Mouse (Mus musculus) CH12.LX (cell line): ENCODE data around the gene Grid2. TPM values are rescaled to one million over a fixed set of nuclear protein-coding genes. Genes with fewer than 3 reads are reported as not detected.

Experiments used
- DNase-seq: peaks from one replicate; pipeline ENCODE4 v3.0.0-alpha.2; 2013; ENCODE audit errors: extremely low read depth
- H3K27ac ChIP-seq: 2 replicates; pipeline ENCODE4 v1.5.1; 2012; ENCODE audit warnings: low read depth, mild to moderate bottlenecking, control low read depth, moderate library complexity; ENCODE audit not compliant: insufficient read depth
- H3K27me3 ChIP-seq: replicated peaks from 2 replicates; pipeline ENCODE3; 2012; ENCODE audit warnings: inconsistent platforms
- H3K36me3 ChIP-seq, 2 experiments: replicated peaks in 1 of 2; 2 replicates each; pipeline versions ENCODE3 to v1.6.1; 2012; ENCODE audit warnings: inconsistent platforms in 1 of 2, low read length in 1 of 2, mild to moderate bottlenecking in 1 of 2, mixed read lengths in 1 of 2, moderate library complexity in 1 of 2; ENCODE audit not compliant: control insufficient read depth in 1 of 2, insufficient read depth in 1 of 2
- H3K4me1 ChIP-seq, 2 experiments: 2 replicates each; pipeline ENCODE4 v1.6.1; 2012; ENCODE audit warnings: inconsistent platforms in 1 of 2, moderate library complexity in 1 of 2; ENCODE audit not compliant: insufficient read depth in 2 of 2, control insufficient read depth in 1 of 2
- H3K4me2 ChIP-seq: 2 replicates; pipeline ENCODE4 v1.6.1; 2012; ENCODE audit warnings: low read depth, mild to moderate bottlenecking, control low read depth; ENCODE audit not compliant: poor library complexity, insufficient read depth, severe bottlenecking
- H3K4me3 ChIP-seq, 3 experiments: fragments of 150-350 bp in 1 of 3; sonication (generic) in 1 of 3; replicated peaks in 1 of 3; 2 replicates each; pipeline versions ENCODE3 to v1.5.1; 2011 to 2012; ENCODE audit warnings: low read depth in 2 of 3, low read length in 2 of 3, mild to moderate bottlenecking in 2 of 3, moderate library complexity in 2 of 3, control low read depth in 1 of 3, improper control_type of control experiment in 1 of 3, inconsistent platforms in 1 of 3, mixed read lengths in 1 of 3; ENCODE audit not compliant: poor library complexity in 1 of 3
- H3K79me2 ChIP-seq: replicated peaks from 2 replicates; pipeline ENCODE4 v1.6.1; 2012; ENCODE audit warnings: mild to moderate bottlenecking, moderate library complexity; ENCODE audit not compliant: control insufficient read depth, poor library complexity, insufficient read depth, severe bottlenecking; ENCODE audit errors: extremely low read depth
- H3K9ac ChIP-seq: 2 replicates; pipeline ENCODE4 v1.6.1; 2012; ENCODE audit warnings: low read depth, mild to moderate bottlenecking, control low read depth, moderate library complexity; ENCODE audit not compliant: insufficient read depth
- H3K9me3 ChIP-seq: replicated peaks from 2 replicates; pipeline ENCODE3; 2012; ENCODE audit warnings: low read length, inconsistent platforms, mixed read lengths
- BHLHE40 ChIP-seq: IDR thresholded peaks from 2 replicates; pipeline ENCODE4 v1.6.1; 2011; ENCODE audit warnings: mild to moderate bottlenecking, low read depth, low read length, improper control_type of control experiment
- ETS1 ChIP-seq: conservative IDR thresholded peaks from 2 replicates; pipeline ENCODE4 v1.6.1; 2012; ENCODE audit warnings: low read depth, mild to moderate bottlenecking, inconsistent platforms, low read length, improper control_type of control experiment, moderate library complexity
- HCFC1 ChIP-seq: IDR thresholded peaks from 2 replicates; pipeline ENCODE4 v1.6.1; 2012; ENCODE audit warnings: low read depth, mild to moderate bottlenecking, inconsistent platforms, low read length, improper control_type of control experiment
- IRF4 ChIP-seq: IDR thresholded peaks from 2 replicates; pipeline ENCODE4 v1.6.1; 2014; ENCODE audit warnings: low read depth, mild to moderate bottlenecking, inconsistent platforms, low read length, improper control_type of control experiment
- MEF2A ChIP-seq: IDR thresholded peaks from 2 replicates; pipeline ENCODE4 v1.6.1; 2014; ENCODE audit warnings: low read depth, mild to moderate bottlenecking, inconsistent platforms, low read length, improper control_type of control experiment, borderline replicate concordance
- NELFE ChIP-seq: IDR thresholded peaks from 2 replicates; pipeline ENCODE4 v1.6.1; 2011; ENCODE audit warnings: low read depth, low read length, improper control_type of control experiment
- NRF1 ChIP-seq: IDR thresholded peaks from 2 replicates; pipeline ENCODE4 v1.6.1; 2014; ENCODE audit warnings: low read depth, mild to moderate bottlenecking, inconsistent platforms, low read length, improper control_type of control experiment, moderate library complexity
- PAX5 ChIP-seq: IDR thresholded peaks from 2 replicates; pipeline ENCODE4 v1.6.1; 2012; ENCODE audit warnings: low read length, inconsistent platforms, mixed read lengths
- RAD21 ChIP-seq: IDR thresholded peaks from 2 replicates; pipeline ENCODE4 v1.6.1; 2011; ENCODE audit warnings: low read depth, mild to moderate bottlenecking, low read length, improper control_type of control experiment, moderate library complexity
- SIN3A ChIP-seq: IDR thresholded peaks from 2 replicates; pipeline ENCODE4 v1.6.1; 2012; ENCODE audit warnings: low read length, improper control_type of control experiment, inconsistent platforms
- TCF12 ChIP-seq: IDR thresholded peaks from 2 replicates; pipeline ENCODE4 v1.6.1; 2014; ENCODE audit warnings: low read depth, mild to moderate bottlenecking, inconsistent platforms, low read length, improper control_type of control experiment
- dilution Hi-C: fragments of 300-500 bp; cut with MboI; formaldehyde crosslinking; loops from 2 replicates; pipeline ENCODE4 v1.14.3; 2020; ENCODE audit warnings: low sequenced_read_pairs; ENCODE audit not compliant: extremely low pct_unique_long_range_greater_than_20kb, extremely low pct_ligation_motif_present
- in situ Hi-C: fragments of 300-500 bp; cut with MboI; formaldehyde crosslinking; loops from 3 replicates; pipeline ENCODE4 v1.14.3; 2019; ENCODE audit warnings: low sequenced_read_pairs, low pct_ligation_motif_present, low pct_unique_long_range_greater_than_20kb, mixed read lengths
- polyA plus RNA-seq: library from polyadenylated mRNA; unstranded; fragments of >175 nt; gene quantifications from 2 replicates; pipeline ENCODE4 v1.2.1, GENCODE M21; 2012; ENCODE audit warnings: low read depth; ENCODE audit not compliant: insufficient read length
- total RNA-seq, 2 experiments: library from RNA; depleted of rRNA; stranded (reverse); fragments of 300-350 nt in 1 of 2; fragments of >200 nt in 1 of 2; gene quantifications; 2 replicates each; pipeline ENCODE4 v1.2.3; 2012 to 2014

Grid2 gene
- not detected in 2 replicates for total RNA-seq (2012; rRNA removed)
- not detected in 2 replicates for total RNA-seq (2014; rRNA removed)
- not detected in 2 replicates for polyA plus RNA-seq

DNA sequence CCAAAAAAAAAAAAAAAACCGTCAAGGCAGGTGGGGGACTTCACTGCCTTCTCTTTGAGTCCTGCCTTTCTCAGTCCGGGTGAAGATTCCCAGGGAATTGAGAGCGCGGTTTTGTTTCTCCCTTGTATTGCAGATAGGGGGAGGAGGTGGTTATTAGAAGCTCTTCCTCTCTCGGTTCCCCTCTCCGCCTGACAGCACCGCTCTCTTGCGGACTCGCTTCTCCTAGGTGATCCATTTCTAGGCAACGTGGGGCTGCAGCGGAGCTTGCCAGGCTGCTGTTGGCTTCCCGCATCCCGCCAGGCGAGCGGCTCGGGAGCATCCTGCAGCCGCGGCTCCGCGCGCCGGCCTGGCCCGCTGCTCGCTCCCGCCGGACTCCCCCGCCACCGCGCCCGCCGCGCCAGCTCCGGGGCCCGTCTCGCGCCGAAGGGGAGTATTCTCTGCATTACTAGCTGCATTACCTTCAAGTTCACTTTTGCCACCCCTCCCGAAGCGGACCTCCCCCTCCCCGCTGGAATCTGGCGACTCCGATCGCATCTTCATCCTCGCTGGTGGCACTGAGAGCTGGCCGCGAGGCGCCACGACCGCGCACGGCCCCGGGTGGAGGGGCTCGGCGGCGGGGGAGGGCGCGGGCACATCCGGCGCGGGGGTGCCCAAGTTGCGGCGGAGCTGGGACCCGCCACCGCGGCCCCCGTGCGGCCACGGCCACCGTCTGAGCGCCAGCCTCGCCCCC is at the start of gene Grid2:
Grid2 (plus strand) TSS at position 51 of the 730 bp plus-strand sequence.
- TF ChIP-seq IRF4 (no peak), HCFC1 (no peak), PAX5 (no peak), SIN3A (no peak), MEF2A (no peak), BHLHE40 (no peak), TCF12 (no peak), NELFE (no peak), RAD21 (no peak)
- no peak within 1 kb of the TSS for H3K4me2 ChIP-seq
- DNase-seq: no peak
- H3K27me3 ChIP-seq: no peaks in the 10 kb centered on the region
- no peak within 1 kb of the TSS for H3K4me3 ChIP-seq
- in situ Hi-C loops: no loop called here
- H3K4me1 ChIP-seq: no peaks in the 10 kb centered on the region
- no peaks in the 10 kb centered on the region for H3K36me3 ChIP-seq
- H3K79me2 ChIP-seq: no peaks in the 10 kb centered on the region
- H3K9me3 ChIP-seq: peaks cover 41% of the 10 kb centered on the region
- dilution Hi-C loops: no loop called here
- H3K27ac ChIP-seq: no peak within 1 kb of the TSS
- no peak within 1 kb of the TSS for H3K9ac ChIP-seq

DNA sequence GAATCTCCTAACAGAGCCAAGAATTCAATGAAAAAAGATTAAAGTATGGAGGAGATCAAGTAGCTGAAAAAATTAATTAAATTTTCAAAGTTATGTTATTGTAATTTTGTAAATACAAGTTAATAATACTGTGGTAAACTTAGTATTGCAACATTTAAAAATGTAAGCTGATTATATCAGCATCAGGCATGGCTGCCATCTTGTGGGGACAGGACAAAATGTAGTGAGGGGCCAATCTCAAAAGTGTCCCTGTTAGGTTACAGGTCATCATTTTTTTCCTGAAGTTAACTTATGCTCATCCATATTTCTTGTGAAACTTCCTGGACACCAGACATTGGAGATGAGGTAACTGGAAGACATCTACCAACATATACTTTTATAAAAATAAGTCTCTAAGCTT is 4.9 kb upstream of the Grid2 start:
- Histone ChIP-seq H3K4me3 (no peak overlapping the region), H3K4me2 (no peak overlapping the region), H3K79me2 (no peaks in the 10 kb centered on the region)
- in situ Hi-C loops: no loop called here
- dilution Hi-C loops: no loop called here
- no peak for DNase-seq
- no peak for TF ChIP-seq NRF1
- no peak for TF ChIP-seq ETS1
- TF ChIP-seq, all 38 proteins: peak for 0
- Histone ChIP-seq H3K36me3 (no peaks in the 10 kb centered on the region), H3K9ac (no peak overlapping the region), H3K9me3 (peaks cover 15% of the 10 kb centered on the region), H3K4me1 (no peaks in the 10 kb centered on the region), H3K27ac (no peak overlapping the region), H3K27me3 (no peaks in the 10 kb centered on the region)
